Mouse (Mus musculus): Measurements from ENCODE around the gene Rasgrf1.

Rasgrf1 gene

DNA sequence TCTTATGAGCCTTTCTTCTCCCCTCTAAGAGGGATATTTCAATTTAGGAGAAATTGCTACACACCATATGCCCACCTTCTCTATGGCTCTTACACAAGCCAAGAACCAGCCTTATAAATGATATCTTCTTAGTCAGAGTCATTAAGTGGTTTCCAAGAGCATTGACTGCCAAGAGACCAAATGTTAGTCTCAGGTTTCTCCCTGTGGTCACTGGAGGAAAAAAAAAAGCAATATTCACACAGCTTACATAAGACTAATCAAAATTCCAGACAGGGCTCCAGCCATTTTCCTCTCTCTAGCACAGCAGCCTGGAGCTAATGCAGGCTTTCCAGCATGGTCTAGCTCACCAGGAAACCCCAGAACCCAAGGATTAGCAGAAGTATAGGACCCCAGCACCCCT is 3.1 kb upstream of the Rasgrf1 start:
- DNase-seq (ENCODE audit: low read depth, low spot score), result no peak

DNA sequence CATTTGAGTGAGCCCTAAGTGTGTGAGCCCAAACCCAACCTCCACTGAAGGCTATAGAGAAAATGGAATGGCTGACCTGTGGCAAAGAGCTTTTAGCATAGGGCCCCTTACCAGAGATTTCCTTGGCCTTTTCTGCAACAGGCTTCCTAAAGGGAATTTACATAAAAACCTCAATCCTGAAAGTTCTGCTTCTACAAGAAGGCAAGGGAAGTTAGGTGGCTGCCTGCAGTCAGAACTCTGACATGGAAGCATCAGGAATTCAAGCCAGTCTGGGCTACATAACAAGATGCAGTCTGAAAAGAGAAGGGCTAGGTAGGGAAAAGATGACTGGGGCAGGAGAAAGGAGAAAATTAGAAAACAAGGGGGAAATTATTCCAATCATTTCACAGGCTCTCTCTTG is 1.8 kb upstream of the Rasgrf1 start:
- no peak for DNase-seq (ENCODE audit: low read depth, low spot score)

DNA sequence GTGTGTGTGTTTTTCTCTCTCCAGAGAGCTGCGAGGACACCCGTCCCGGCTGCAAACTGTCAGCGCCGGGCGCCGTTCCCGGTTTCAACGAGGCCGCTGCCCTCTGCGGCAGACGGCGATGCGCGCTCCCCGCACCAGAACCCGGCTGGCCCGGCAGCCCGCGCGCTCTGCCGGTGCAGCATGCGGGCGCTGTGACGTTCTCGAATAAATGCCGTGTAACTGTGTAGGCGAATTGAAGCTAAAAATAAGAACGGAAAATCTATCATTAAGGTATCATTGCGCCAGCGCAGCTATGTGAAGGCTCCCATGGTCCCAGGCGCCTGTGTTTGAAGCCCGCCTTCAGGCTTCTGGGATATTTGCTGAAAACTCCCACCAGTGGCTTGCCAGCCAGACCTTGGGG is 1.1 kb upstream of the Rasgrf1 start:
- DNase-seq (ENCODE audit: low read depth, low spot score), result no peak

DNA sequence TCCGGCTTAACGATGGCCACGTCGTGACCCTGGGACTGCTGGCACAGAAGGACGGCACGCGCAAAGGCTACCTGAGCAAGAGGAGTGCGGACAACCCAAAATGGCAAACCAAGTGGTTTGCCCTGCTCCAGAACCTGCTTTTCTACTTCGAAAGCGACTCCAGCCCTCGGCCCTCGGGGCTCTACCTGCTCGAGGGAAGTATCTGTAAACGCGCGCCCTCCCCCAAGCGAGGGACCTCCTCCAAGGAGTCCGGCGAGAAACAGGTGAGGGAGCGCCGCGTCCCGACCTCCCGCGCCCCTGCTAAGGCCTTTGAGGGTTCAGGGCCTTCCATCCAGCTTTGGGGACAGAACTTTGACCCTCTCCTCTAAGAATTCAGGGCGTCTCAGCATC is 298 bp downstream of the Rasgrf1 start:
- no peak for DNase-seq (ENCODE audit: low read depth, low spot score)

DNA sequence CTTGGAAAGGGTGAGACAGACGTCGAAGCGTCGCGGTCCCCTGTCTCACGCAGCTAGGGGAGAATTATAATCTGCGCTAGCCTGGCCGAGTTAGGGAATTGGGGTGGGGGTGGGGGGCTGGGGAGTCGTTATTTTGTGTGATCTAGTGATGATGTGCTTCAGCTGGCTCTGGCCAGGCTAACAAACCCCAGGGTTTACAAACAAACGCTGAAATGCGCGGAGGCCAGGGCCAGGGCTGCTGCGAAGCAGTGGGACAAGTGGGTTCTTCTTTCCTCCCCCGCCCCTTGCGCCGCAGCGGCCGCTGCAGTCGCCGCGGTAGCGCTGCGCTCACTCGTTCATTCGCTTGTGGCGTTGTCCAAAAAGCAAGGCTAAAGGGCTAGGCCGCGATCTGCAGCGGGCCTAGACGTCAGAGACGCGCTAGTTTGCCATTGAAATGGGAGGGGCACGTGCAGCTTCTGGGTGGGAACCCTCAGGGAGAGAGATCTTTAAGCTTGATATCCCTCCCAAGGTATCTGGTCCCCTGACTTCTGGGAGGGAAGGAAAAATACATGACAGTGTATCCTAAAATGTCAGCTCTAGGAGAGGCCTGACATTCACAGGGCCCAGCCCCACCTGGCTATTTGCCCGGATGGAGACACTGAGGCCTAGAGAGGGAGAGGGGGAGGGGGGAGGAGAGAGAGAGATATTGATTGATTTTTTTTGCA is 1.2 kb downstream of the Rasgrf1 start:
- no peak for DNase-seq (ENCODE audit: low read depth, low spot score)

DNA sequence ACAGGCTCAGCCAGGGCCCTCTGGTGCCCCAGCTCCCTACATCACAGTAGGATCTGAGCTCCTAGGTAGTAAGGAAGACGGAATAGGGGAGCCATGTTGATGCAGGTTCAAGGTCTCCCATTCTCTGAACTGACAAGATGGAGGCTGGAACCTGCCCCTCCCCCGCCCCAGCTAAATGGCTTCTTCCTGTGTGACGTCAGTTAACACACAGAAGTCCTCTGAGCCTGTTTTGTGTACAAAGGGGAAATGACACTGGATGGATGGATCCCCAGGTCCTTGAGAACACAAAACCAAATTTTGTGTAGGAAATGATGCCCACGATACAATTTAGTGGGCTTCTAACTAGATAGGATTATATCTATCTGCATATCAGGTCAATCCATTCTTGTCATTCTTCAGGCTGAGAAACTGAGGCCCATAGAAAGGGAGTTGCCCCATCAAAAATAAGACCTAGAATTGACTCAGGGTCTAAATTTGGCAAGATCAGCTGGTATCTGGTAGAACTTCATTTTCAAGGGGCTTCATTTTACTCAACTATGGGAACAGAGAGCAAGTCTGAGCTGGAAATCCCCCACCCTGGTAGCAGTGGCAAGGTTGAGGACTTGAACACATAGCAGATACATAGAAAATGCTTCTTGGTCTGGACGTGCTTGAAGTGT is 2.3 kb downstream of the Rasgrf1 start:
- DNase-seq (ENCODE audit: low read depth, low spot score), result no peak

DNA sequence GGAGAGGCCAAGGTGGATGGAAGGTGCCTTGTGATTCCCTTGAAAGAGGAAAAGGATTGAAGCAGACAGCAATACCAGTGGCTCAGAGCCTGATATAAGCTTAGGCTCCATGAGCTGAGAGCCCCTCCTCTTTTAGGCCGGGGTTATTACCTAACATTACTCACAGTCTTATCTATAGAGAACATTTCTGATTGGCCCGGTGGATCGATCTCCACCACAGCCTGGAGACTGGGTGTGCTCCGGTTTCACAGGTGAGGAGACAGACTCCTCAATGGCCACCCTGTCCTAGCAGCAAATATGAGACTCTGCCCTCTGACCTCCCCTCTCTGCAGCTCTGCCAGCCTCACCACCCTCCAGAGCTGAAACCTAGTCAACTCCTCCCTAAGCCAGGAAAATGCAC is 3.4 kb downstream of the Rasgrf1 start:
- DNase-seq (ENCODE audit: low read depth, low spot score), result no peak

DNA sequence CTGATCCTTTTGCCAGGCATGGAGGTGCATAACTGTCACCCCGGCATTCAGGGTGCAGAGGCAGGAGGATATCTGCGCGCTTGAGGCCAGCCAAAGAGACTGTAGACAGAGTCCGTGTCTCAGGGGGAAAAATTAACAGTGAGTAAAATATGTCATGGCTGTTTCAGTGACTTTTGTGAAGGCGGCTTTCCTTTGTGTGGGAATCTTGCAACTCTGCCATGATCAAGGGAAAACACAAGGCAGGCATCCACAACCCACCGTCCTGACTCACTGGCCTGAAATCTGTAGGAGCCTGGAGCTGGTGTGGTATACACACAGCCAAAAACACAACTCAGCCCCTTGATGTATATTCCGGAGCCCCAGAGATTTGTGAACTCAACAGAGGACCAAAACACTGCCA is 6.8 kb downstream of the Rasgrf1 start:
- DNase-seq (ENCODE audit: low read depth, low spot score), result no peak

DNA sequence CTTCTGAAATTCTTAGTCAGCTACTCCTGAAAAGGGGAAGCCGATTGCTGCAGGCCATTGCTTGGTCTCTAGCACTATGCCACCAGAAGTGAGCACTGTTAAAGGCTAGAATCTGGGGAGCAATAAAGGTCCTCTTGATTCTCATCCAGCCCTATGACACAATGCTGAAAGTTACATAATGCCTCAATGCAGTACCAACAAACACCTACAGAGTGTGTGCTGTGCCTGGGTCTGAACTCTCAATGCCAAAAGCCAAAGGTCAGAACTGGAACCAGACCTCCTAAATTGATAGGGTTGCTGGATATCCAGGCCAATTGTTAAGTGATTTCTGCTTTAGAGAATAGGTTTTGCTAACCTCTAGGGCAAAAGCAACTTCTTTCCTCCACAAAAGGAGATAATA is 7.7 kb downstream of the Rasgrf1 start:
- no peak for DNase-seq (ENCODE audit: low read depth, low spot score)

DNA sequence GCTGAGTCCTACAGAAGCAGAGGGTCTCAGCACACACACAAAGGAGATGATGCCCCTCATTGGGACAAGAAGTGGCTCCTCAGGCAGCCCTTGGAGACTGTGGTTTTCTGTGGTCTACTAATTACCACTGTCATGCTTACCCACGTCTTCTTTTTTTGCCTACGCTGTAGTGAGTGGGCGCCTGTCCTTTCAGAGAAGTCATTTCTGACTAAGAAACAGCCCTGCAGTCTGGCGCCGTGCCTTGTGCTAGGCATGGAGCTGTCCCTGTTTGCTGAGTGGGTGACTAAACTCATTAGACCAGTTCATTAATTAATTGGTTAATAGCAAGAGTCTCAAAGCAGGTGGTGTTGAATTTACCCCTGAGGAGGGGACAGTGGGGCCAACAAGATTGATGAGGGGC is 9.1 kb downstream of the Rasgrf1 start:
- DNase-seq (ENCODE audit: low read depth, low spot score), result no peak

DNA sequence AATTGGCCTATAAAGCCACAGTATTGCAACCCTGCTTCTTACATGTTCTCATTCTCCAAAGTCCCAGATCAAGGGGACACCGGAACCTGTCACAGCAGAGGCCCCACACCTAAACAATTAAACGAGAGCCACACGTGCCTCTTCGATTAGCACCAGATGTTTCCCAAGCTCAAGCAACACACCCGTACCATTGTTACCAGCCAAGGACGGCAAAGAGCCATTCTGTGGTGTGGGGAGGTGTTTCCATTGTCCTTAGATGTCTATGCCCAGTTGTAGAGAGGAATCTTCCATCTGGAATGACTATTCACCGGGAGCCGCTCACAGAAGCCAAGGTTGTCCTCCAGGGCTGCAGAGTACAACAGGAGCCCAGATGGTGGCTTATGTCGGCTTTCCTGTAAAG is 11.4 kb downstream of the Rasgrf1 start:
- no peak for DNase-seq (ENCODE audit: low read depth, low spot score)

DNA sequence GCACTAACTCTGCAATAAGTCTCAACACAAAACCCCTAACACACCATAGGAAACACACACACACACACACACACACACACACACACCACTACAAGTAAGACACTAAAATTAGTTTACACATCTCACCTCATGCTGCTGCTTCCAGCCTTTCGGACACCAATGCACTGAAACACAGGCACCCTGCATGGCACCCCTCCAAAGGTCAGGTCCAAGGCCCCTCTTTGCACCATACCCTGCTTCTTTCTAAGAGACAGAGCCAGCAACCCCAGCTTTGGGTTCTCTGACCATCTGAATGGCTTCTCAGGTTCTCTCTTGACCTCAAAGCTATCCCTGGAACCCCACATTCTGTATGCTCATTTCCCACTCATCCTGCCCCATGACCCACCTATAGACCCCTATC is 13.0 kb downstream of the Rasgrf1 start:
- no peak for DNase-seq (ENCODE audit: low read depth, low spot score)

DNA sequence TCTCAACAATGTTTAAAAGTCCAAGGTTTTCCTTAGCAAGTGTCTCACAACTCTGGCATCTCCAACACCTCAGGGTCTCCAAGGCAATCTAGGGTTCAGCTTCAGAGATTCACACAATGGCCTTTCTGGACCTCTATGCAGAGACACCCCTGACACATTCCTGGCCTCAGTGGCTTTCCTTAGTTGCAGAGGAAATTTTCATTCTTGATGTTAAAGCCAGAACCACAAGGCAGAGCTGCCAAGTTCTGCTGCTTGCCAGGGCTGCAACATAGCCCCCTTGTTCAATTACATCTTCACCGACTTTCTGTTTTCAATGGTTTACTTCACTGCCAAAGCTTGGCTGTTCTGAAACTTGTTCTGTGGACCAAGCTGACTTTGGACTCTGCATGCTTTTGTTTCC is 15.1 kb downstream of the Rasgrf1 start:
- DNase-seq (ENCODE audit: low read depth, low spot score), result no peak

DNA sequence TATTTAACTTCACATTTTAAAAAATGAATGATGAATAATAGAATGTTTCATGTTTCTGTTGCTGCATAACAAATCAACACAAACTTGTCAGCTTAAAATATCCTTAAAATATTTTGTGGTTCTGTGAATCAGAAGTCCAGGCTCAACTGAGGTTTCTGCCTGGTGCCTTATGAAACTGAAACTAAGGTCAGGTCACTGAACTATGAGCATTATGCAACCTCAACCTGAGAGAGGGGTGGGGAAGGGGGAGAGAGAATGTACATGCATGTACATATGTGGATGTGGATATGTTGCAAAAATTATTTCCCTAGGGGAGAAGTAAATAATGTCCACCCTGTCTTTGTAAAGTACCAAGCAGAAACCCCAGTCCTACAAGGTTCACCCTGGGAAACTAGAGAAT is 18.8 kb downstream of the Rasgrf1 start:
- no peak for DNase-seq (ENCODE audit: low read depth, low spot score)

DNA sequence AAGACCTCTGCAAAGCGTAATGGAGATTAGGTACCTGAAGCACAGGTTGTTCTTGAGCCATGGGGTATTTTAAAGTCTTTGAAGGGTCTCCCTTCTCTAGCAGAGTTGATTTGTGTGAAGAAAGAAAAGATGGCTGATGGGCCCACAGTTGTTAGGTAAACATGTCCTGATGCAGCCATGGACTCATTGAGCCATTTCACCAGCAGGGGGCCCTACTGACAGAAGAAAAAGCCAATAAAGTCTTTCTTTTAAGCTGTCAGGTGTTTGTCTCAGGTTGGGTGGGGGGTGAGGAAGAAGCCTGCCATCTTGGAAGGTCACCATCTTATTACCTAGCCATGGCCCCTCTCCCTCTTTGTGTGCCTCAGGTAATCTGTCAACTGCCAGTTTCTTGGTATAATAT is 30.7 kb downstream of the Rasgrf1 start:
- no peak for DNase-seq (ENCODE audit: low read depth, low spot score)

DNA sequence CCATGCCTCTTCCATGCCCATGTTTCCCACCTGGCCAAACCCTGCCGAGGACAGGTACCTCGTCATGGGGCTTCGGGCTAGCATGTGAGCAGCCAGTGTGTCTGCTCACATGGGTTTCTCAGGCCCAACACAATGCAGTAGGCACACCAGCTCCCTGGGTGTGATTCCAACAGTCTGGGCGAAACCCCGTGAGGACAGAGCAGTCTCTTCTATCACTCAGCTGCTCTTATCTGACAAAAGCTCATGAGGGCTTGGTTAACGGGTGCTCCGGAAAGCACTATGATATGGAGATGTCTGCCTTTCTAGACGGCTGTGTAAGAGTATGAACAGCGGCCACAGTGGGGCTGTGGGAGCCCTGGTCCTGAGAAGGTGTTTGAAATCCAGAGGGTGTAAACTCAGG is 37.1 kb downstream of the Rasgrf1 start:
- DNase-seq (ENCODE audit: low read depth, low spot score), result no peak

DNA sequence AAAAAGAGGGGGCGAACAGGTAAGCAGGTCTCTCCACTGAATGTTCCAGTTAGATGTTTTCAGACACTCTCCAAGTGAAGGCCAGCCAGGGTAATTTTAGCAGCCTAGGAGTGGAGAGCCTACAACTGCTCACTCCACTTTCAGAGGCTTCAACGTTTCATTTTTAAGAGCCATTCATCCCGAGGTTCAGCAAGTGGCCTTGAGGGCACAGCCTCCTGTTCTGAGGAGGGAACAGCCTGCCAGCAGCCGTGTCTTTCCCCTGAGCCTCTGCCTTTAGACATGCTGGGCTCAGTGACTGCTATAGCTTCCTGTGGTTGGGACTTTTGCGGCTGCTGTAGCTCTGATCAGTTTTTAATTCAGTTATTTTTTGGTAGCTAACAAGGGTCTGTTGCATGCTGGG is 38.9 kb downstream of the Rasgrf1 start:
- DNase-seq (ENCODE audit: low read depth, low spot score), result no peak

DNA sequence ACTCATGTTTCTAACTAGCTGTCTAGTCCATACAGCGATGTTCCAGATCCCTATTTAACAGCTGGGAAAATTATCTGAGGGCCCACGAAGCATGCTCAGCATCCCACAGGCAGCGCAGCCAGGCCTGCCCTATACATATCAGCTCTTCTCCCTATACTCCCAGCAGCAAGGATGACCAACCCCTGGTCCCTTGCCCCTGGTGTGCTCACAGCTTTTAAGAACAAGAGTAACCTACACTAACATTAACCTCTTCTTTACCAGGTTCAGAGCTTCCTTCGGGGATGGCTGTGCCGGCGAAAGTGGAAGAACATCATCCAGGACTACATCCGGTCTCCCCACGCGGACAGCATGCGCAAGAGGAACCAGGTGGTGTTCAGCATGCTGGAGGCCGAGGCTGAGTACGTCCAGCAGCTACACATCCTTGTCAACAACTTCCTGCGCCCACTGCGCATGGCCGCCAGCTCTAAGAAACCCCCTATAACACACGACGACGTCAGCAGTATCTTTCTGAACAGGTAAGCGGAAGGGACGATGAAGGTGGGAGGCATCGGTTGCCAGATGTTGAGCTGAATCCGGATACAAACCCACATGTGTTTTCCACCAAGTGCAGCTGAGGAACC is 44.0 kb downstream of the Rasgrf1 start:
- no peak for DNase-seq (ENCODE audit: low read depth, low spot score)

DNA sequence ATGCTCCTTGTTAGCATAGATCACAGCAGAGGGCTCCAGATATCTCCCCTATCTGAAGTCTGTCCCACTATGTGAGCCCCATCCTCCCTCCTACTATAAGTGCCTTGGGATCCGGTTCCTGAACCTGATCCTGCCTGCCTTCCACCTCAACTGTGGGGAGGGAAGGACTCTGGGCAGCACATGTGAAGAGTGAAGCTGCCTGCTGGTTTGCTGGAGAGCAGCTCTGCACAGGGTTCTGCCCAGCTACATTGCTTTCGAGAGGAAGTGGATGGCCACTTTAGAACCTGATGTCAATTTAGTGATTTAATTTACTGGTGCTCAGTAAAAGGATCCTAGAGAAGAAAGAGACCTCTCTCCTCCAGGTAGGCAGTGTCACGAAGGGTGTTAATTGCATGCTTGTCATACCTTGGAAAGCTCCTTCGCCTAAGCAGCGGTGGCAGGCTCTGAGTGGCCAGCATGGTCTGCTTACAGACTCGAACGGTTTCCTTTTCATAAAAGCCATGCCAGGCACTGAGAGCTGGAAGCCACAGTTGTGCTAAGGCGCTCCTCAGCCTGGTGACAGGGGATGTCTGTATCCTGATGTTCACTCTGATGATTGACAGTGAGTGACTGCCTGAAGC is 45.3 kb downstream of the Rasgrf1 start:
- DNase-seq (ENCODE audit: low read depth, low spot score), result no peak

DNA sequence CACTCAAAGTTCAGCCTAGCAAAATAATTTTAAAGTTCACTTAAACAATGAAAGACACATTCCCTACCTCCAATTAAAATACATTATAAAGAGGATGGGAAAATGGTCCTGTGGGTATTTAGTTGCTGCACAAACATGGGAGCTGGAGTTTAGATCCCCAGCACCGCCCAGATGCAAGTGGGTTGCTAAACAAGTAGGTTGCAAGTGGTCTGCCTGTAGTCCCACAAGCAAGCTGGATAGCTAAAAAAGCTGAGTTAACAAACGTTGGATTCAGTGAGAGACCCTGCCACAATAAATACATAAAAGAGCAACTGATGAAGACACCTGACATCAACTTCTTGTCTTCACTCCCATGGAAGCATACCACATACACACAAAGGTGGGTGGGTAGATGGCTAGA is 49.3 kb downstream of the Rasgrf1 start:
- no peak for DNase-seq (ENCODE audit: low read depth, low spot score)

DNA sequence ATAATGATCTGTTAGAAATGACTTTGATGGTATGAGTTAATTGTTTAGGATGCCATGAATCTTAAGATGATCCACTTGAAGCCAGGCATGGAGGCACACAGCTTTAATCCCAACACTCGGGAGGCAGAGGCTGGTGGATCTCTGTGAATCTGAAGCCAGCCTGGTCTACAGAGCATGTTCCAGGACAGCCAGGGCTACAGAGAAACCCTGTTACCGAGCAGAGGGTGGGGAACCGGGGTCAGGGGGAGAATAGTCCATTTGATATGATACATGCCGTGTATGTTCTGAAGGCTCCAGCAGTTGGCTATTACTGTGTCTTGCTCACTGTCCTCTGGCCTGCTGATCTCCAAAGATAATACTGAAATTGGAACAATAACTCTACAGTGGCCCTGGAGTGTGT is 54.4 kb downstream of the Rasgrf1 start:
- DNase-seq (ENCODE audit: low read depth, low spot score), result no peak

DNA sequence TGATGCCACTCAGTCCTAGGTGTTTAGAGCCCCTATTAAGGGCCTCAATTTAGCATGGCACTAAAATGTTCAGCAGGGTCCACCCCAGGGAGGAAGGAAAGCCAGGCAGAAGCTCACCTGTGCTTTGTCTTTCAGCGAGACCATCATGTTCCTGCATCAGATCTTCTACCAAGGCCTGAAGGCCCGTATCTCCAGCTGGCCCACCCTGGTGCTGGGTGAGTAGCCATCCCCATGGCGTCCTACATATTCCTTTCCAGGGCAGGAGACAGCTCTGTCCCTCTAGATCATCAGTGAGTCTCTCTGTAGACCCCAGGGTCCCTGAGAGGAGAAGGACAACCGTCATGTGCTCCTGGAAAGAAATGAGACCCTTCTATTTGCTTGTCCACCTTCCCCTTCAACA is 58.0 kb downstream of the Rasgrf1 start:
- DNase-seq (ENCODE audit: low read depth, low spot score), result no peak
